Mouse (Mus musculus) activated CD4-positive, CD25-positive, alpha-beta regulatory T cell, adult 4 months (primary cell): ENCODE results near the gene Runx1. TPM values are rescaled to one million over a fixed set of nuclear protein-coding genes. Genes with fewer than 3 reads are reported as not detected.

Experiments used
- ATAC-seq: one replicate; pipeline ENCODE4 v1.8.0; 2017
- polyA plus RNA-seq, 2 experiments: library from polyadenylated mRNA; unstranded; fragments of 100-300 nt; shearing (Covaris generic); gene quantifications; one replicate each; pipeline ENCODE4 v1.2.1; 2017

The Runx1 gene
- polyA plus RNA-seq, 2 experiments from 2014 or later: 30.7 to 37.2 TPM

GRCm38 (mm10) chr16:92609006-92609716 lies 216.8 kb downstream of the Runx1 start:
- ATAC-seq: no peak

GRCm38 (mm10) chr16:92608180-92608960 lies 217.6 kb downstream of the Runx1 start:
- no peak for ATAC-seq

- ATAC-seq: no peak
These were observed 219.4 kb downstream of the Runx1 start for GRCm38 (mm10) chr16:92606491-92606965.

GRCm38 (mm10) chr16:92605606-92606490 lies 220.1 kb downstream of the Runx1 start:
- ATAC-seq: no peak

- ATAC-seq: no peak
These were observed 223.4 kb downstream of the Runx1 start for GRCm38 (mm10) chr16:92602504-92602903.

- no peak for ATAC-seq
These were observed 224.6 kb downstream of the Runx1 start for GRCm38 (mm10) chr16:92601270-92601826.

GRCm38 (mm10) chr16:92599451-92599850 lies 226.5 kb downstream of the Runx1 start:
- no peak for ATAC-seq

GRCm38 (mm10) chr16:92597655-92598054 lies 228.3 kb downstream of the Runx1 start:
- ATAC-seq: no peak

GRCm38 (mm10) chr16:92592207-92592606 lies 233.7 kb downstream of the Runx1 start:
- no peak for ATAC-seq

GRCm38 (mm10) chr16:92591783-92592182 lies 234.2 kb downstream of the Runx1 start:
- ATAC-seq: no peak

- ATAC-seq: no peak
These were observed 238.1 kb downstream of the Runx1 start for GRCm38 (mm10) chr16:92587836-92588235.

GRCm38 (mm10) chr16:92581767-92582166 lies 244.2 kb downstream of the Runx1 start:
- ATAC-seq: no peak

- ATAC-seq: no peak
These were observed 245.0 kb downstream of the Runx1 start for GRCm38 (mm10) chr16:92580981-92581380.

- no peak for ATAC-seq
These were observed 246.9 kb downstream of the Runx1 start for GRCm38 (mm10) chr16:92578915-92579653.

GRCm38 (mm10) chr16:92577381-92577780 lies 248.6 kb downstream of the Runx1 start:
- no peak for ATAC-seq

GRCm38 (mm10) chr16:92575792-92576191 lies 250.2 kb downstream of the Runx1 start:
- ATAC-seq: peak; percentile 72

- ATAC-seq: no peak
These were observed 252.8 kb downstream of the Runx1 start for GRCm38 (mm10) chr16:92573193-92573592.

GRCm38 (mm10) chr16:92571246-92571645 lies 254.7 kb downstream of the Runx1 start:
- no peak for ATAC-seq

GRCm38 (mm10) chr16:92566146-92566545 lies 259.8 kb downstream of the Runx1 start:
- no peak for ATAC-seq

GRCm38 (mm10) chr16:92565708-92566107 lies 260.2 kb downstream of the Runx1 start:
- peak; percentile 52 for ATAC-seq

- no peak for ATAC-seq
These were observed 260.7 kb downstream of the Runx1 start for GRCm38 (mm10) chr16:92565291-92565690.

- ATAC-seq: no peak
These were observed 270.9 kb downstream of the Runx1 start for GRCm38 (mm10) chr16:92555051-92555450.
